Mouse (Mus musculus): Measurements from ENCODE around the gene Cyp4v3. TPM values are rescaled to one million over a fixed set of nuclear protein-coding genes. Genes with fewer than 3 reads are reported as not detected.
"Not testable (repeated sequence)": the region's sequence is repeated elsewhere in the genome, so short reads cannot be mapped to it uniquely, and the experiment has no call there.

Cyp4v3 gene
- polyA plus RNA-seq, 1 experiment from 2014 or later: 1.8 TPM

- Histone ChIP-seq H3K36me3 (0 out of 2 replicates have a peak, but pooled peaks cover 2% of the 10 kb centered on the region), H3K9ac (no peak overlapping the region), H3K9me3 (no peaks in the 10 kb centered on the region), H3K4me3 (no peak overlapping the region), H3K27me3 (no peaks in the 10 kb centered on the region), H3K4me2 (replicated peaks) (no peak overlapping the region), H3K27ac (no peak overlapping the region), H3K4me1 (no peaks in the 10 kb centered on the region)
- ATAC-seq (ENCODE audit: insufficient number of reproducible peaks, insufficient read depth, low FRiP score, low TSS enrichment): no peak
- 17% methylated on average over 6 of the region's 6 CpGs for WGBS
Observed at GRCm38 (mm10) chr8:45345031-45345430, 12.0 kb upstream of the Cyp4v3 start.

- Histone ChIP-seq H3K9ac (no peak overlapping the region), H3K36me3 (0 out of 2 replicates have a peak, but pooled peaks cover 2% of the 10 kb centered on the region), H3K4me3 (no peak overlapping the region), H3K27ac (no peak overlapping the region), H3K27me3 (no peaks in the 10 kb centered on the region), H3K4me1 (no peaks in the 10 kb centered on the region), H3K4me2 (replicated peaks) (no peak overlapping the region), H3K9me3 (no peaks in the 10 kb centered on the region)
- ATAC-seq (ENCODE audit: insufficient number of reproducible peaks, insufficient read depth, low FRiP score, low TSS enrichment): no peak
- 80% methylated on average over 8 of the region's 8 CpGs for WGBS
Observed at GRCm38 (mm10) chr8:45344298-45344697, 11.3 kb upstream of the Cyp4v3 start.

- Histone ChIP-seq H3K4me3 (no peak overlapping the region), H3K9me3 (no peaks in the 10 kb centered on the region), H3K4me1 (no peaks in the 10 kb centered on the region)
Observed at GRCm38 (mm10) chr8:45341630-45342628, 8.9 kb upstream of the Cyp4v3 start.

GRCm38 (mm10) chr8:45333493-45333892 lies 477 bp upstream of the Cyp4v3 start:
- ATAC-seq (ENCODE audit: insufficient number of reproducible peaks, insufficient read depth, low FRiP score, low TSS enrichment): no peak

More at GRCm38 (mm10) chr8:45341630-45342628, 8.9 kb upstream of the Cyp4v3 start:
- no peak for ATAC-seq (ENCODE audit: insufficient number of reproducible peaks, insufficient read depth, low FRiP score, low TSS enrichment)
- Histone ChIP-seq H3K27ac (no peak overlapping the region), H3K36me3 (0 out of 2 replicates have a peak, but pooled peaks cover 2% of the 10 kb centered on the region), H3K4me2 (replicated peaks) (no peak overlapping the region), H3K9ac (no peak overlapping the region), H3K27me3 (no peaks in the 10 kb centered on the region)
- WGBS: 88% methylated on average over 12 of the region's 12 CpGs

GRCm38 (mm10) chr8:45330856-45331255 lies 2.2 kb downstream of the Cyp4v3 start:
- 74% methylated on average over 3 of the region's 3 CpGs for WGBS
- Histone ChIP-seq H3K27me3 (no peaks in the 10 kb centered on the region), H3K4me1 (peaks cover 3% of the 10 kb centered on the region; the same call in 1 of the 2 replicates), H3K9me3 (no peaks in the 10 kb centered on the region), H3K36me3 (no peaks in the 10 kb centered on the region), H3K9ac (no peak overlapping the region), H3K4me2 (replicated peaks) (no peak overlapping the region), H3K27ac (no peak overlapping the region), H3K4me3 (no peak overlapping the region)
- ATAC-seq (ENCODE audit: insufficient number of reproducible peaks, insufficient read depth, low FRiP score, low TSS enrichment): no peak

More at GRCm38 (mm10) chr8:45333493-45333892, 477 bp upstream of the Cyp4v3 start:
- Histone ChIP-seq H3K36me3 (no peaks in the 10 kb centered on the region), H3K4me3 (peak overlapping the region; percentile 66), H3K4me1 (peaks cover 3% of the 10 kb centered on the region; the same call in 1 of the 2 replicates), H3K9ac (peak overlapping the region; percentile 53; the same call in 1 of the 2 replicates), H3K27me3 (no peaks in the 10 kb centered on the region), H3K9me3 (no peaks in the 10 kb centered on the region), H3K4me2 (replicated peaks) (peak overlapping the region; percentile 85), H3K27ac (no peak overlapping the region)
- WGBS: 3% methylated on average over 8 of the region's 8 CpGs

GRCm38 (mm10) chr8:45329206-45329980 lies 3.6 kb downstream of the Cyp4v3 start:
- Histone ChIP-seq H3K27me3 (no peaks in the 10 kb centered on the region), H3K27ac (no peak overlapping the region), H3K4me2 (replicated peaks) (no peak overlapping the region), H3K36me3 (no peaks in the 10 kb centered on the region), H3K4me1 (peaks cover 3% of the 10 kb centered on the region; the same call in 1 of the 2 replicates), H3K9me3 (no peaks in the 10 kb centered on the region), H3K4me3 (no peak overlapping the region), H3K9ac (no peak overlapping the region)
- 87% methylated on average over 6 of the region's 6 CpGs for WGBS
- ATAC-seq (ENCODE audit: insufficient number of reproducible peaks, insufficient read depth, low FRiP score, low TSS enrichment): no peak

GRCm38 (mm10) chr8:45327076-45327475 lies 5.9 kb downstream of the Cyp4v3 start:
- H3K4me1 ChIP-seq; ATAC-seq (ENCODE audit: insufficient number of reproducible peaks, insufficient read depth, low FRiP score, low TSS enrichment): not testable (repeated sequence)

GRCm38 (mm10) chr8:45324151-45324550 lies 8.9 kb downstream of the Cyp4v3 start:
- Histone ChIP-seq H3K4me3 (no peak overlapping the region), H3K4me2 (replicated peaks) (no peak overlapping the region), H3K9me3 (no peaks in the 10 kb centered on the region), H3K9ac (no peak overlapping the region), H3K36me3 (no peaks in the 10 kb centered on the region), H3K27ac (no peak overlapping the region), H3K4me1 (no peaks in the 10 kb centered on the region), H3K27me3 (no peaks in the 10 kb centered on the region)
- ATAC-seq (ENCODE audit: insufficient number of reproducible peaks, insufficient read depth, low FRiP score, low TSS enrichment): no peak
- WGBS: 89% methylated on average over 4 of the region's 4 CpGs

More at GRCm38 (mm10) chr8:45327076-45327475, 5.9 kb downstream of the Cyp4v3 start:
- H3K9me3 ChIP-seq; H3K4me3 ChIP-seq; H3K27me3 ChIP-seq; H3K36me3 ChIP-seq; H3K4me2 ChIP-seq (replicated peaks); H3K27ac ChIP-seq; H3K9ac ChIP-seq: not testable (repeated sequence)

- no peak overlapping the region for H3K4me3 ChIP-seq
Observed at GRCm38 (mm10) chr8:45321365-45321764, 11.7 kb downstream of the Cyp4v3 start.

GRCm38 (mm10) chr8:45320930-45321329 lies 12.1 kb downstream of the Cyp4v3 start:
- no peaks in the 10 kb centered on the region for H3K4me1 ChIP-seq
- H3K27ac ChIP-seq: no peak overlapping the region
- H3K9ac ChIP-seq: no peak overlapping the region
- no peak overlapping the region for H3K4me3 ChIP-seq
- ATAC-seq (ENCODE audit: insufficient number of reproducible peaks, insufficient read depth, low FRiP score, low TSS enrichment): no peak
- H3K36me3 ChIP-seq: no peaks in the 10 kb centered on the region
- WGBS: 66% methylated on average over 1 of the region's 1 CpGs
- no peaks in the 10 kb centered on the region for H3K27me3 ChIP-seq
- H3K9me3 ChIP-seq: no peaks in the 10 kb centered on the region
- H3K4me2 ChIP-seq (replicated peaks): no peak overlapping the region

More at GRCm38 (mm10) chr8:45321365-45321764, 11.7 kb downstream of the Cyp4v3 start:
- H3K36me3 ChIP-seq: no peaks in the 10 kb centered on the region
- no peaks in the 10 kb centered on the region for H3K4me1 ChIP-seq
- no peak overlapping the region for H3K27ac ChIP-seq
- H3K9ac ChIP-seq: no peak overlapping the region
- 83% methylated on average over 2 of the region's 2 CpGs for WGBS
- H3K4me2 ChIP-seq (replicated peaks): no peak overlapping the region
- no peaks in the 10 kb centered on the region for H3K9me3 ChIP-seq
- H3K27me3 ChIP-seq: no peaks in the 10 kb centered on the region
- ATAC-seq (ENCODE audit: insufficient number of reproducible peaks, insufficient read depth, low FRiP score, low TSS enrichment): no peak

- Histone ChIP-seq H3K9ac (no peak overlapping the region), H3K27me3 (no peaks in the 10 kb centered on the region), H3K4me2 (replicated peaks) (no peak overlapping the region), H3K4me1 (no peaks in the 10 kb centered on the region), H3K4me3 (no peak overlapping the region), H3K27ac (no peak overlapping the region), H3K9me3 (no peaks in the 10 kb centered on the region), H3K36me3 (no peaks in the 10 kb centered on the region)
- ATAC-seq (ENCODE audit: insufficient number of reproducible peaks, insufficient read depth, low FRiP score, low TSS enrichment): no peak
- WGBS: 80% methylated on average over 4 of the region's 4 CpGs
Observed at GRCm38 (mm10) chr8:45310967-45311366, 22.0 kb downstream of the Cyp4v3 start.
